Mouse (Mus musculus) gastrocnemius, postnatal 14 days (tissue): Measurements from ENCODE around the gene Fgfr2. TPM values are rescaled to one million over a fixed set of nuclear protein-coding genes. Genes with fewer than 3 reads are reported as not detected.

Source experiments
- DNase-seq: peaks from one replicate; pipeline ENCODE4 v3.0.0; 2021; ENCODE audit warnings: mixed read lengths
- intact Hi-C: fragments of 180-260 bp; cut with DNase I; formaldehyde crosslinking; loops from one replicate; pipeline ENCODE4 v1.15.1; 2025; ENCODE audit warnings: low total_unique reads
- total RNA-seq, 2 experiments: library from RNA; stranded (reverse); gene quantifications; 2 replicates each; pipeline ENCODE4 v1.2.3; 2021

Gene Fgfr2
- total RNA-seq, 2 experiments from 2014 or later, result 1.2 to 1.8 TPM

DNA sequence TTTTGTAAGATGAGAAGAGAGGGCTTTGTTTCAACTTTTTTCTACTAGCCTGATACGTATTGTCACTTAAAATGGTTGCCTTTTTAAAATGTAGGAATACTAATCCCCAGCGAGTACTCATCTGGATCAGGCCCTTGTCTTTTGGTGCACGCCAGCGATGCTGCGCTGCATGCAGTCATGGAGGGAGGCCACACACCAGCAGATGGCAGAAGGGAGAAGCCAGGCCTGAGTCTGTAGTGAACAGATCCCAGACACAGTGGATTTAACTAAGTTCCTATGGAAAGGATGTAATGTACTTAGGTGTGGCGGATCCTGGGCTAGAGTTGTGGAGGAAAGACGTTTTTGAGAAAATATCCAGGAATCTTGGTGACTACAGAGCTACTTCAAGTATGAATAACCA, 239.1 kb downstream of the Fgfr2 start:
- DNase-seq, result no peak
- intact Hi-C loops, result no loop called here

GRCm38 (mm10) chr7:132882343-132882742, 240.8 kb downstream of the Fgfr2 start:
- no peak for DNase-seq
- intact Hi-C loops, result no loop called here

DNA sequence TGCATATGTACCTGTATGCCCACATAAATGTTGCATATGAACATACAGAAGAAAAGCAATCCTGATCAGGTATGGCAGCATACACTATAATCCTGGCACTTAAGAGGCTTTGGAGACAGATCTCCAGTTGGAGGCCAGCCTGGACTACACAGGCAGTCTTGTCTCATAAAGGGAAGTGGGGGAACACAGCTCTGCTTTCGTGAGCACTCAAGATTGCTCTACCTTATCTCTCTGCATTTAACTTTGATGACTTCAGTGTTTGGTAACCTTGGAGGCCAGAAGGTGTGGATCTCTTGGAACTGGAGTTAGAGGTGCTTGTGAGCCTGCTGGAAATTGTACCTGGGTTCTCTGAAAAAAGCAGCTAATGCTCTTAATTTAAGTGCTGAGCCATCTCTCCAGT, 242.9 kb downstream of the Fgfr2 start:
- no peak for DNase-seq
- intact Hi-C loops, result no loop called here

DNA sequence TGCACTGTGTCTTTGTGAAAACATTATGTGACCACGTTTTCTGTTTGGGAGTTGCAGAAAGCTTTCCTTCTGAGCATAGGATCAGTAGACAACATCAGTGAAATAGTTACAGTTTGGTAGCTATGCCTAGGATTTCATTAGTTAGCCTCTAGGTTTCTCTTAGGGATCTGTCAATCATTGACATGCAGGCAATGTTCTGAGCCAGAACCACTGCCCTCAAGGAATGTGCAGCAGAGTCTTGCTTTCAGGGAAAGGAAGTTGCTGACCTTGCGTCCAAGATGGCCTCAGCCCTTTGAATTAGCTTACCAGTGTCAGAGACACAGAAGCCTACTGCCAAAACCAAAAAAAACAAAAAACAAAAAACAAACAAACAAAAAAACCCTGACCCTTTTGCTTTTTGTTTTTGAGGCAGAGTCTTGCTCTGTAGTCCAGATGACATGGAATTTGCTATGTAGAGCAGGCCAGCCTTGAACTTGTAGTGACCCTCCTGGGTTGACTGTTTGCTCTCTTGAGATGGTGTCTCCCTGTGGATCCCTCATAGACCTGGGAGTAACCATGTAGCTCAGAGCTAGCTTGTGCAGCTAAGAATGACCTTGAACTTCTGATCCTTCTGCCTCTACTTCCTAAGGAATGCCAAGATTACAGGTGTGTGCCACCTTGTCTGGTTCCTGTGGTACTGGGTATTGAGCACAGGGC, 247.6 kb downstream of the Fgfr2 start:
- intact Hi-C loops, result no loop called here
- DNase-seq, result no peak

GRCm38 (mm10) chr7:132873043-132873442, 250.1 kb downstream of the Fgfr2 start:
- no peak for DNase-seq
- intact Hi-C loops, result no loop called here

DNA sequence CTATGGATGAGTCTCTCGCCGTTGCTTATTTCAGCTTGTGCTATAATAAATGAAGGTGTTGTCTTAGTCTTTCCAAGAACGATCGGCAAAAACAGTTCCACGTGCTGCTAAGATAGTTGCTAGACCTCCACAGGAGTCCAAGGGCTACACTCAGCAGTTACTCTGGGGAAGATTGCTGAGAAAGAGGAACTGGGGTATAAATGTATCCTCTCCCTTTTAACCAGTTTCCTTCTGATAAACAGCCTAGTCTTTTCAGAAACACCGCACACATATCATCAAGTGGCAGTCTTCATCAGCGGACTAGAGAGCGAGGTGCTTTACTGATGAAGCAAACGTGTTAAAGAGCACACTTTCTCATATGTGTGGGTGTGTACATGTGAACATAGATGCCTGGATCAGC, 256.8 kb downstream of the Fgfr2 start:
- no peak for DNase-seq
- intact Hi-C loops, result loop anchor here (10.0 kb wide), 1 partner anchor 138 kb away; no protein-coding TSS in a partner anchor

DNA sequence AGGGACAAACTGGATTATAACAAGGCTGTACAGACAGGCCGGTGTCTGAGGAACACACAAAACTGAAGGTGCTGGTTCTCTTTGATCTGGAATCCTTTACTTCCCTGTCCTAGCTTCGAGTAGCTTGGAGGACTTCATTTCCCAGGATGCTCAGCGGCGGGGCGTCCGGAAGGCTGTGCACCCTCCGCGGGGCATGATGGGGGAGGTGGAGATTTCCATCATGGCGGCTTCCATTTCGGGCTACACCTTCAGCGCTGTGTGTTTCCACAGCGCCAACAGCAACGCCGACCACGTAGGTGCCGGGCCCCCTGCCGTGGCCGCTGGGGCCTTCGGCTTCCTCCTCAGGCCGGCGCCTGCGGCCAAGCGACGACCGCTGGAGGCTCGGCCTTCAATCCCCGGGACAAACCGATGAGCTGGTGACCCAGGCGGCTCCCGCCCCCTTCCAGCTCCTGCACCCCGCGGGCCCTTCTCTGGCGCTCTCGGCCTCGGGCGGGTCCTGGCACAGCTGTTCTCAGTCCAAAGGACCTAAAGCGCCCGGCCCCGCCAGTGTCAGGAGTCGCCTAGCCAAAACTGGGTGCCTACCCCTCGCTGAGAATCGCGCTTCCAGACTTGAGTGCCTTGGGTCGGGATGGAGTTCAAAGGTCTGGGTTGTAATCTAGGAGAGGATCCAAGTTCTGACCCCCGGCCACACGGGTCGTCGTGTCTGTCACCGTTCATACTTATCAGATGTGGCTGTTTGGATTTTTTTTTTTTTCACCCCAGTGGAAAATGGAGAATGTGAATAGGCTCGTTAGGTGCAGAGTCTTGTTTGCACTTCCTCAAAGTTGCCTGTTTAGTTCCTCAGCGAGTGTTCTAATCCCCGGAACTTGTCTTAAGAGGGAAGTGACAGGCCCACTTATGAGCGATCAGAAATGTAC, 263.9 kb downstream of the Fgfr2 start, which contains the start of gene Abraxas2:
Gene Abraxas2 (plus strand): TSS at position 184 of the 917 bp plus-strand sequence.
- intact Hi-C loops, result no loop called here
- DNase-seq, result peak; percentile 91

DNA sequence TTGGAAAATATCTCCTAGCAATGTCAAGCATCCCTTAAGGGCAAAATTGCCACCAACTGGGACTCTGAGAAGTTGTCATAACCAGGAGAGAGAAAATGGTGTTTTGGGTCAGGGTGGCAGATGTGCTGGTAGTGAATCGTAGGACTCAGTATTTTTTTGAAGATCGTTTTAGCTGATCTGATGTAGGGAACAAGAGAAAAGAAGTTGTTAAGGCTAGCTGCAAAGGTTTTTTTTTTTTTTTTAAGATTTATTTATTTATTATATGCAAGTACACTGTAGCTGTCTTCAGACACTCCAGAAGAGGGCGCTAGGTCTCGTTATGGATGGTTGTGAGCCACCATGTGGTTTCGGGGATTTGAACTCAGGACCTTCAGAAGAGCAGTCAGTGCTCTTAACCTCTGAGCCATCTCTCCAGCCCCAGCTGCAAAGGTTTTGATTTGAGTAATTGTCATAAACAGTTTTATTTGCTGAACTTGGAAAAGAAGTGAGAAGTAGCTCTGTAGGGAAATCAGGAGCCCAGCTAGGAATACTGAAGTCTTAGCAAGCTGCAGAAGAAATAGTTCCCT, 265.0 kb downstream of the Fgfr2 start:
- no peak for DNase-seq
- intact Hi-C loops, result no loop called here

- intact Hi-C loops, result no loop called here
- DNase-seq, result no peak
Observed at GRCm38 (mm10) chr7:132856083-132856482, 267.1 kb downstream of the Fgfr2 start.

- intact Hi-C loops, result no loop called here
- DNase-seq, result no peak
Observed at GRCm38 (mm10) chr7:132853946-132854345, 269.2 kb downstream of the Fgfr2 start.

GRCm38 (mm10) chr7:132853361-132853760, 269.8 kb downstream of the Fgfr2 start:
- no peak for DNase-seq
- intact Hi-C loops, result no loop called here

GRCm38 (mm10) chr7:132852173-132852844, 270.8 kb downstream of the Fgfr2 start, which contains the start of gene Eef1akmt2:
Eef1akmt2 (minus strand) TSS chr7:132852673.
- DNase-seq, result peak; percentile 78
- intact Hi-C loops, result no loop called here

DNA sequence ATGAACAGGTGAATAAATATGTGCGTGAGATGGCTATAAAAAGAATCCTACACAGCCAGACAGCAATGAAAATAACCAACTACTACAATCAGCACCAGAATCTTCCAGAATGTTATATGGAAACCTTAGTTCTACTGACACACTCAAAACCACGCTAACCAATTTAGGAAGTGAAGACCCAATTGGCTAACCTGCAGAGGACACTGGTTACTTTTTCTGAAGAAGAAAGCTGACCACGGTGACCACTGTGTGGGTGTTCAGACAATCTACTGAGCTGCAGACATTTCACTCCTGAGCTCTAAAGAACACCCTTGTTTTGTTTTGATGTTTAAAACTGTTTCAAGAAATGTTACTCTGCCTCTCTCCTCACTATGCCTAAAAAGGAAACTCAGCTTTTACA, 280.0 kb downstream of the Fgfr2 start:
- intact Hi-C loops, result no loop called here
- DNase-seq, result no peak

DNA sequence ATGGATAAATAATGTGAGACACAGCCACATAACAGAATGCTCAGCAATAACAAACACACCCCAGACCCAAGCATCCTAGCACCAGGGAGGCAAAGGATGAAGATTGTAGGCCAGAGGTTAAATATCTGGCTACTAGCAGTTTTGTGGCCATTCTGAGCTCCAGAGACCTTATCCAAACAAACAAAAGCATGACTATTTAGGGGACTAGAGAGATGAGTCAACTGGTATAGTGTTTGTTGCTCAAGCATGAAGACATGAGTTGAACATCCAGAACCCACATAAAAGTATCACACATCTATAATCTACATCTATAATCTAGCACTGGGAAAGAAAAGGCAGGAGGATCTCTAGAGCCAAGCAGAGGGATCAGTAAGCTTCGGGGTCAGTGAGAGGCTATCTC, 280.7 kb downstream of the Fgfr2 start:
- DNase-seq, result no peak
- intact Hi-C loops, result no loop called here

DNA sequence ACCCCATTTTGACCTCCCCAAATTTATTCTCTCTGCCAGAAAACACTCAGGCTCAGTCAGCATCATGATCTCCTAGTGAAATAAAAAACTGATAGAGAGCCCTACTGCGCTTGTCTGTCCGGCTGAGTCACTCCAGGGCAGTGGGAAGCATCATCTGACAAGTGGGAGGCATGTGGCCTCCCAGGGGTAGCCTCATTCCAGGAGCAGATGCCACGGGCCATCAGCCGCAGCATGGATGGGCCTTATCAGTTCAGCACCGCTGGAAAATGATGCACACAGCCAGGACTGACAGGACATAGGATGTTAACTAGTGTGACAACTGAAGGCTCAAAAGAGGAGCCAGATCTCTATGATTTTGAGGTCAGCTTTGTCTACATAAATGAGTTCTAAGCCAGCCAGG, 281.9 kb downstream of the Fgfr2 start:
- DNase-seq, result no peak
- intact Hi-C loops, result no loop called here

DNA sequence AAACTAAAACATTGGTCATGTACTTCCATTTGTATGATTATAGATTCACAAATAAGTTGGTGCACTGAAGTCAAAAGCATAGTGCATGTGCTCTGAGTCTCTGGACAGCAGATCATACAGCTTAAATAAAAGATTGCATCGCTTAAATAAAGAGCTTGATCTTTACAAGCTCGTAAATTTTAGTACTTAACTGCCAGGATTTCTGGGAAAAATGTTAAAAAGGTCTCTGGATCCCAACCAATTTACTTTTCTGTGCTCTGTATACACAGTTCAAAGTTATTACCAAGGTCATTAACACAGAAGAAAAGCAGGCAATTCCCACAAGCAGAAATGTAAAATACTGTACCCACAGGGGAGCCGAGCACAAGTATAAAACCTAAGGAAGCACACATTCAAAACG, 292.2 kb downstream of the Fgfr2 start:
- intact Hi-C loops, result no loop called here
- no peak for DNase-seq

DNA sequence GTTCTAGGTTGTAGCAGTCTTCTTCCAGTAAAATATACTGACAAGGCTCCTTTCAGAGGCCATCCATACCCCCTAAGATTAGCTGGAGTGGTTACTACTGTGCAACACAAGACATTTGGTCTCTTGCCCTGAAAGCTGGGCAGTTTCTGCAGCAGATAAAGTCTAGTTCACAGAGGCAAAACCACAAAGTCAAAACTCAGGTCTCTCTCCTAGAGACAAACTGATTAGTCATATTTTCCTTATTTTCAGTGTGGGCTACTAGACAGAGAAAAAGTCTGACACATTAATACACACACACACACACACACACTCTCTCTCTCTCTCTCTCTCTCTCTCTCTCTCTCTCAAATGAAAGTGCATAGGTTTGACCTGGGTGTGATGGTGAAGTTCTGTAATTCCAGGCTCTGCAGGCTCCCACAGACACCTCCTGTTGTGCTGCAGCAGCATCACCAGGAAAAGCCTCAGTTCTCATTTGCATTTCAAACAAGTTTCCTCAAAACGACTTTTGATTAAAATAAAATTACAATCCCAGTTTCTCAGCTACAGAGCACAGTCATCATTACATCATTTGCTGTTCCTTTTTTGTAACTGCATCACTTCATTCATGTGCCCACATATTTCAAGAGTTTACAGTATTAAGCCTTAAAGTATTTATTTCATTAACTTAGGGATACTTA, 298.7 kb downstream of the Fgfr2 start:
- DNase-seq, result no peak
- intact Hi-C loops, result no loop called here

DNA sequence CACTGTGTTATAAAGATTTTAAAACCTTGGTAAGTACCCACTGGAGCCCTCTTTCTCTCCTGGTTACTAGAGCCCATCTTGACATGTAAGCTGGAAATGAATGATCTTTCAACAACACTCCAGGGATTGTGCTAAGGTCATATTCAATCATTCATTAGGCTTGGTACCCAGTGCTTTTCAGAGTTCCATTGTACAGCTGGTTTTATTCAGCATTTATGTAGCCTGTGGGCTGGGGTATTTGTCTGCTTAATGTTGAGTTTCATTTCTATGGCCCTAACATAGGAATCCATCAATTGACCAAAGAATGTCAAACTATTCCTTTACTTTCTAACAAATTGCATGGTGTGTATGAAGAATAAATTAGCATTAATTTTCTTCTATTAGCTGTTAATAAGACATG, 299.3 kb downstream of the Fgfr2 start:
- intact Hi-C loops, result no loop called here
- DNase-seq, result no peak

DNA sequence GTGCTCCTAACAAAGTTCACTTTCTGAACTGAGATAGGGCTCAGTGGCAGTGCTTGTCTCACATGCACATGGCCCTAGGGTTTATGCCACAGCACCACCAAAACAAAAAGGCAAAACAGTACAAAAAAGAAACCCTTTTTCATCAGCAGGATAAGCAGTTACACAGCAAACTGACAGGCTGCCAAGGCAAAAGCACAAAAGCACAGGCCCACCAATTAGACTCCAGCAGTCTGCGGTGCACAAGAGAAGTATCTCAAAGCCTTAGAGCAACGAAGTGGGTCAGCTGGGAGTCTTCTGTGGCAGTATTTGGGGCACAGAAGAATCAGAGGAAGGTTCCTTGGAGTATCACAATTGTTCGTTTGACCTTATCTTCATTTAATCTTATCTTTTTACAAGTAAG, 302.5 kb downstream of the Fgfr2 start:
- DNase-seq, result no peak
- intact Hi-C loops, result no loop called here
